Mouse (Mus musculus) kidney, adult 2 months (tissue): ENCODE results near the gene Ccnb2.

Experiments used
- CTCF ChIP-seq: fragments of 200-500 bp; conservative IDR thresholded peaks from 2 replicates; pipeline ENCODE4 v1.5.1; 2011; ENCODE audit warnings: low read depth, mild to moderate bottlenecking, control low read depth, low read length, moderate library complexity, mixed read lengths; ENCODE audit not compliant: insufficient read depth, insufficient read length
- POLR2A ChIP-seq: fragments of 200-500 bp; IDR thresholded peaks from one replicate; pipeline ENCODE4 v1.6.1; 2011; ENCODE audit warnings: low read depth, low read length, control low read depth

- TF ChIP-seq CTCF (no peak), POLR2A (no peak)
Observed at GRCm38 (mm10) chr9:70449072-70449471, 27.7 kb upstream of the Ccnb2 start.
